Mouse (Mus musculus): Measurements from ENCODE around the gene Nsg2.

DNA sequence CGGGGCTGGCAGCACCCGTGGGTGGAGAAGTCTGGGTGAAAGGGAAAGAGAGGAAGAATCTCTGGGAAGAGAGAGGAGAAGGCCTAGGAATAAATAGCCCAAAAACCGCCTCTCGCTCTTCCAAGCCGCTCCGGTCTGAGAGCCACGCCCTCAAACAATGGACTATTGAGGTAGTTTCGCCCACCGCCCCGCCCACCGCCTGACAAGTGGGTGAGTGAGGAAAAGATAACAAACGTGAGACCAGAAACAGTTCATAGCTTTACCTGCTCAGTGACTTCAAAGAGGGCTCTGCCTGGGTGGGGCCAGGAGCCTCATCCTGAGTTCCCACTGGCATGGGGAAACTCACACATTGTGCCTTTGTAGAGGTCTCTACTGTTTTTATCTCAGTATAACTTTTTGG is 102.7 kb downstream of the Nsg2 start:
- TF ChIP-seq CTCF (IDR thresholded peaks at IDR 0.05; ENCODE audit: borderline replicate concordance, extremely low read depth, insufficient read depth, insufficient read length) (no peak), POLR2A (IDR thresholded peaks at IDR 0.05; ENCODE audit: borderline replicate concordance, extremely low read depth, insufficient read depth, insufficient read length, poor library complexity, severe bottlenecking) (no peak)
